In the genomic region with DNA sequence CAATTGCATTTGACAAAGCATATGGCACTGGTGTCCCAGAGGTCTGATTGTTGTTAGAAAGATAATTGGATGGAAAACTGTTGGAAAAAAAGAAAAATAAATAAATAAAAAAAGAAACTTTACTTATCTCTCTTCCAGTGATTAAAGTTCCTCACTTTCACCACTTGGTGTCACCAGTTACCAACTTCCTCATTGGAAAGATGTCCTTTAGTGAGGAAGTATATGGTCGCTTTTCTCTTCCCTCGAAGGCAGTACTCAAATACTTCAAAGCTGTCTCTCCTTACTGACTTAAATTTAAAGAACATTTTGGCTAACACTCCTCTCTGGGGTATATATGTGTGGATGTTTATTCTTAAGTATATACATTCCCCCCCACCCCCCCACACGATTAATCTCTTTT, we compare ENCODE assay signal across 9 mouse cellular contexts. TPM values are rescaled to one million over a fixed set of nuclear protein-coding genes. Genes with fewer than 3 reads are reported as not detected.
DNase-seq lines count a peak whose midpoint lies in the region; ATAC-seq lines count a peak whose summit lies in the region.
"Had no signal": no experiment of that assay in that cellular context is flagged by ENCODE, and none has a peak within 500 bp of the region (broad histone marks: within the 10 kb centered on the region; RNA-seq: fewer than 3 reads in every experiment).

No protein-coding gene starts in this region.

- no peak overlapping the region for H3K9ac ChIP-seq in forebrain, embryonic 13.5 days
- H3K9ac ChIP-seq in midbrain, embryonic 14.5 days (replicated peaks; ENCODE audit: low read length): no peak overlapping the region

- no peak overlapping the region for H3K4me2 ChIP-seq in forebrain, embryonic 13.5 days
- H3K4me2 ChIP-seq in midbrain, embryonic 14.5 days (ENCODE audit: low read length): no peak overlapping the region

- peak; percentile 42 for DNase-seq in kidney, adult 9 months
- DNase-seq in kidney, adult 8-10 months: no peak
- peak; percentile 67 for DNase-seq in MEL-GATA-1-ER (ENCODE audit: extremely low read depth, low read depth)
- DNase-seq in midbrain, embryonic 14.5 days: peak; percentile 80
- DNase-seq in yolk sac, embryonic 10.5 days (ENCODE audit: low spot score): no peak
- no peak for DNase-seq in adrenal gland, postnatal 14 days
- DNase-seq in right cerebral cortex, postnatal 36 days (ENCODE audit: low spot score in 2 of 2): no peak
- DNase-seq: right cerebral cortex, adult 18-20 months had no signal

- no peak overlapping the region for H3K4me3 ChIP-seq in forebrain, embryonic 13.5 days
- H3K4me3 ChIP-seq in midbrain, embryonic 14.5 days (replicated peaks; ENCODE audit: low read depth, low read length): no peak overlapping the region

- peaks cover 60% of the 10 kb centered on the region for H3K36me3 ChIP-seq in forebrain, embryonic 13.5 days (ENCODE audit: poor library complexity, severe bottlenecking)
- H3K36me3 ChIP-seq in midbrain, embryonic 14.5 days (ENCODE audit: control insufficient read depth, insufficient read depth, low read length): peaks cover 72% of the 10 kb centered on the region

- peak; percentile 67 for ATAC-seq in forebrain, embryonic 13.5 days
- ATAC-seq in midbrain, embryonic 14.5 days (ENCODE audit: low FRiP score, low TSS enrichment): peak; percentile 35; the same call in 1 of the 2 replicates

- no peaks in the 10 kb centered on the region for H3K9me3 ChIP-seq in forebrain, embryonic 13.5 days (replicated peaks)
- H3K9me3 ChIP-seq in midbrain, embryonic 14.5 days (ENCODE audit: control insufficient read depth, low read length): no peaks in the 10 kb centered on the region

- 57% methylated on average over 3 of the region's 3 CpGs for WGBS in forebrain, embryonic 13.5 days
- WGBS in midbrain, embryonic 14.5 days: 46% methylated on average over 3 of the region's 3 CpGs

- no peak overlapping the region for H3K27ac ChIP-seq in forebrain, embryonic 13.5 days
- H3K27ac ChIP-seq in midbrain, embryonic 14.5 days (replicated peaks; ENCODE audit: low read depth, low read length): no peak overlapping the region

- H3K27me3 ChIP-seq in forebrain, embryonic 13.5 days: no peaks in the 10 kb centered on the region
- no peaks in the 10 kb centered on the region for H3K27me3 ChIP-seq in midbrain, embryonic 14.5 days (ENCODE audit: control insufficient read depth, insufficient read depth, low read length)

- no peaks in the 10 kb centered on the region for H3K4me1 ChIP-seq in forebrain, embryonic 13.5 days
- no peaks in the 10 kb centered on the region for H3K4me1 ChIP-seq in midbrain, embryonic 14.5 days (ENCODE audit: control insufficient read depth, insufficient read depth, low read length)

RNA-seq across cellular contexts. Expression of gene Sh3glb1, which starts 28.1 kb away (rescaled TPM):
- 87.4 and 95.6 TPM in 2 replicates for polyA plus RNA-seq in forebrain, embryonic 13.5 days (2015; fragmentation: Nextera tagmentation; extraction: Ambion mirVana)
- 110 and 119 TPM in 2 replicates for polyA plus RNA-seq in midbrain, embryonic 14.5 days (2014; fragmentation: Nextera tagmentation; extraction: Ambion mirVana)
- 266 and 290 TPM in 2 replicates for total RNA-seq in adrenal gland, postnatal 14 days (2021)

Comparison
In these comparisons a context has a peak if more than half of its experiments do, and no peak if none do; other contexts are left out.
1. DNase-seq: peak in kidney, adult 9 months (single experiment), MEL-GATA-1-ER (single experiment) and midbrain, embryonic 14.5 days (single experiment); none in kidney, adult 8-10 months (0 of 2), yolk sac, embryonic 10.5 days (single experiment), adrenal gland, postnatal 14 days (single experiment) and right cerebral cortex, postnatal 36 days (0 of 2).